11 mouse cellular contexts compared by ENCODE assay signal in the genomic region with DNA sequence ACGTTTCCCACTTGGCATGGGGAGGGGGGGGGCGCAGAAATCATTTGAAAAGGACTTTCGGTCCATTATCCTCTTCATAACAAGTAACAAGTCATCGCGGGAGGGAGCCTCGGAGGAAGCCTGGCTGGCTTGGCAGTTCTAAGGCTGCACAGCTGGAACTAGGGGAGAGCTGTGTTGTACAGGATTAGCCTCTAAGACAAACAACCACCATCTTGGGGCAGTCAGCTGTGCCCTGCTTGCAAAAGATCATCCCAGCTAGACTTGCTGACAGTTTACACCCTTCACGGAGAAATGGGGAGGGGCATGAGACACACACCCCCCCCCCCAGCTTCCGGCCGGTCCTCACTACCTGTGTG. TPM values are rescaled to one million over a fixed set of nuclear protein-coding genes. Genes with fewer than 3 reads are reported as not detected.
DNase-seq lines count a peak whose midpoint lies in the region; ATAC-seq and TF ChIP-seq lines count a peak whose summit lies in the region.
"Had no signal": no experiment of that assay in that cellular context is flagged by ENCODE, and none has a peak within 500 bp of the region (broad histone marks: within the 10 kb centered on the region; RNA-seq: fewer than 3 reads in every experiment).

No protein-coding gene starts in this region.

- no peak overlapping the region for H3K4me2 ChIP-seq in forebrain, postnatal 0 days (ENCODE audit: low read depth)

- H3K27me3 ChIP-seq in forebrain, embryonic 10.5 days (ENCODE audit: poor library complexity, severe bottlenecking) = peaks cover 7% of the 10 kb centered on the region; the same call in 1 of the 2 replicates
- no peaks in the 10 kb centered on the region for H3K27me3 ChIP-seq in forebrain, postnatal 0 days (ENCODE audit: insufficient read depth, low read length)
- 0 out of 2 replicates have a peak, but pooled peaks cover 11% of the 10 kb centered on the region for H3K27me3 ChIP-seq in midbrain, embryonic 10.5 days (ENCODE audit: low read depth, poor library complexity, severe bottlenecking)

- H3K36me3 ChIP-seq in forebrain, embryonic 10.5 days (replicated peaks) = no peaks in the 10 kb centered on the region
- H3K36me3 ChIP-seq in forebrain, postnatal 0 days (ENCODE audit: insufficient read depth) = no peaks in the 10 kb centered on the region
- H3K36me3 ChIP-seq in midbrain, embryonic 10.5 days = no peaks in the 10 kb centered on the region

- no peaks in the 10 kb centered on the region for H3K9me3 ChIP-seq in forebrain, embryonic 10.5 days
- no peaks in the 10 kb centered on the region for H3K9me3 ChIP-seq in forebrain, postnatal 0 days (ENCODE audit: low read length)
- H3K9me3 ChIP-seq in midbrain, embryonic 10.5 days (replicated peaks) = no peaks in the 10 kb centered on the region; the same call in 1 of the 2 replicates

- ATAC-seq in forebrain, postnatal 0 days = no peak

- H3K9ac ChIP-seq in forebrain, postnatal 0 days = no peak overlapping the region

- peak overlapping the region; percentile 76; the same call in 1 of the 2 replicates for H3K27ac ChIP-seq in forebrain, embryonic 10.5 days
- no peak overlapping the region for H3K27ac ChIP-seq in forebrain, postnatal 0 days (ENCODE audit: low read depth, low read length)
- H3K27ac ChIP-seq in midbrain, embryonic 10.5 days (replicated peaks) = peak overlapping the region; percentile 81

- DNase-seq in forebrain, embryonic 10.5 days (ENCODE audit: extremely low spot score, low spot score) = peak; percentile 44
- no peak for DNase-seq in forebrain, postnatal 0 days
- DNase-seq in lung, postnatal 10 days = peak; percentile 32
- DNase-seq in lung, postnatal 25 days (ENCODE audit: low spot score) = no peak
- DNase-seq in midbrain, embryonic 10.5 days (ENCODE audit: low spot score) = peak; percentile 39
- peak; percentile 5 for DNase-seq in yolk sac, embryonic 10.5 days (ENCODE audit: low spot score)
- DNase-seq in adrenal gland, adult 8-10 months = no peak
- DNase-seq in urinary bladder, postnatal 10 days (ENCODE audit: low spot score) = no peak
- DNase-seq: cerebellum, adult 8-10 months; kidney, postnatal 4 days had no signal

- H3K4me1 ChIP-seq in forebrain, embryonic 10.5 days = peaks cover 23% of the 10 kb centered on the region
- peaks cover 12% of the 10 kb centered on the region; the same call in 1 of the 2 replicates for H3K4me1 ChIP-seq in forebrain, postnatal 0 days (ENCODE audit: insufficient read depth)
- peaks cover 22% of the 10 kb centered on the region for H3K4me1 ChIP-seq in midbrain, embryonic 10.5 days

- peak overlapping the region; percentile 32 for H3K4me3 ChIP-seq in forebrain, embryonic 10.5 days
- H3K4me3 ChIP-seq in forebrain, postnatal 0 days (ENCODE audit: low read depth, low read length) = no peak overlapping the region
- H3K4me3 ChIP-seq in midbrain, embryonic 10.5 days = peak overlapping the region; percentile 31

- no peak for TF ChIP-seq CTCF in forebrain, postnatal 0 days (IDR thresholded peaks at IDR 0.05; ENCODE audit: low read depth)

- 36% methylated on average over 9 of the region's 9 CpGs for WGBS in forebrain, embryonic 10.5 days
- WGBS in forebrain, postnatal 0 days = 28% methylated on average over 9 of the region's 9 CpGs
- 27% methylated on average over 9 of the region's 9 CpGs for WGBS in midbrain, embryonic 10.5 days

RNA-seq across cellular contexts. Expression of a gene that starts 14.1 kb away (rescaled TPM):
- 0.64 and 0.67 TPM in 2 replicates for polyA plus RNA-seq in forebrain, embryonic 10.5 days (2016; fragmentation: Nextera tagmentation; extraction: Ambion mirVana)
- 52.7 and 57.8 TPM in 2 replicates for total RNA-seq in forebrain, postnatal 0 days (2014; rRNA removed)
- 5.8 and 7.0 TPM in 2 replicates for polyA plus RNA-seq in forebrain, postnatal 0 days (2015; fragmentation: Nextera tagmentation; extraction: Ambion mirVana)
- 0.72 and 1.8 TPM in 2 replicates for polyA plus RNA-seq in midbrain, embryonic 10.5 days (2016; fragmentation: Nextera tagmentation; extraction: Ambion mirVana)
- total RNA-seq in adrenal gland, adult 8-10 months (2022) = 10 to 100 TPM; 11.8 to 19.1 (median 13.6) TPM
- total RNA-seq: megakaryocyte, adult 5-6 weeks had no signal

Comparison
In these comparisons a context has a peak if more than half of its experiments do, and no peak if none do; other contexts are left out.
1. DNase-seq: peak in forebrain, embryonic 10.5 days (single experiment), lung, postnatal 10 days (single experiment), midbrain, embryonic 10.5 days (single experiment) and yolk sac, embryonic 10.5 days (single experiment); none in forebrain, postnatal 0 days (single experiment), lung, postnatal 25 days (single experiment), adrenal gland, adult 8-10 months (single experiment) and urinary bladder, postnatal 10 days (single experiment).